Mouse (Mus musculus) G1E (cell line): ENCODE measurements at regions not wholly inside any gene's neighbourhood (a gene's known extent, or its start where the extent isn't known, plus 50 kb on each side); places are given as distances from the start of the nearest gene placed in this dataset.

ENCODE experiments used
- CTCF ChIP-seq: IDR thresholded peaks from 2 replicates; pipeline ENCODE4 v1.5.1; 2012; ENCODE audit warnings: low read depth, low read length, inconsistent platforms, mixed read lengths
- GATA1 ChIP-seq: IDR thresholded peaks from 2 replicates; pipeline ENCODE4 v1.6.1; 2012; ENCODE audit warnings: borderline replicate concordance, low read length, inconsistent platforms, mixed read lengths
- GATA2 ChIP-seq: IDR thresholded peaks from 2 replicates; pipeline ENCODE4 v1.6.1; 2012; ENCODE audit warnings: low read depth, low read length, inconsistent platforms, borderline replicate concordance
- POLR2AphosphoS5 ChIP-seq: IDR thresholded peaks from 2 replicates; pipeline ENCODE4 v1.6.1; 2012; ENCODE audit warnings: low read depth, low read length, inconsistent platforms; ENCODE audit not compliant: insufficient replicate concordance
- TAL1 ChIP-seq: conservative IDR thresholded peaks from 2 replicates; pipeline ENCODE4 v1.6.1; 2012; ENCODE audit warnings: low read depth, low read length, inconsistent platforms, mixed read lengths

- TF ChIP-seq CTCF (no peak), GATA2 (no peak), GATA1 (no peak), POLR2AphosphoS5 (no peak), TAL1 (no peak)
Measured at GRCm38 (mm10) chr5:142327261-142327660, 74.0 kb upstream of the Foxk1 start.
